Mouse (Mus musculus): ENCODE measurements around the gene Znrf2. TPM values are rescaled to one million over a fixed set of nuclear protein-coding genes. Genes with fewer than 3 reads are reported as not detected.

Znrf2 gene
- total and polyA plus RNA-seq, 2 experiments from 2014 or later, result 5.9 to 45.9 TPM

DNA sequence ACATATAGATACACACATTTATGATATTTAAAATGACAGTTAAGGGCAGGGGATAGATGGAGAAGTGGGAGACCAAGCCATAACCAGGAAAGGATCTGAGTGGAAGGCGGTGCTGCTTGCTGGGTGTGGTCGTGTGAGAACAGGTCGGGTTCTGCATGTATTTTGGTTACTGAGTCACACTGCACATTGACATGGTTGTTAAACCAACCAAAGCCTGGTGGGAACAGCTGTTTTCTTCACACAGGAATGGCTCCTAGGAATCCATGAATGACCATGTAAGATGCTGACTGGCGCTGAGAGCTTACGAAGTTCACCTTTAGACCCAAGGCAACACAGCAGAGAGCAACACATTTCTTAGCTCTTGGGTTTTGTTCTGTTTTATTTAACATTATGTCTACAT is 36.7 kb upstream of the Znrf2 start:
- Histone ChIP-seq H3K4me3 (ENCODE audit: low read length) (no peak overlapping the region), H3K36me3 (ENCODE audit: insufficient read depth, low read length) (no peaks in the 10 kb centered on the region), H3K27me3 (ENCODE audit: insufficient read depth, low read length) (no peaks in the 10 kb centered on the region), H3K4me2 (ENCODE audit: low read depth, low read length) (no peak overlapping the region), H3K9ac (replicated peaks; ENCODE audit: low read length) (no peak overlapping the region), H3K4me1 (ENCODE audit: insufficient read depth, low read length) (no peaks in the 10 kb centered on the region), H3K9me3 (ENCODE audit: low read length) (no peaks in the 10 kb centered on the region), H3K27ac (no peak overlapping the region)
- TF ChIP-seq CTCF (IDR thresholded peaks at IDR 0.05; ENCODE audit: low read depth), result no peak
- no peak for DNase-seq (ENCODE audit: low spot score)
- no peak for ATAC-seq
- 72% methylated on average over 5 of the region's 5 CpGs for WGBS

DNA sequence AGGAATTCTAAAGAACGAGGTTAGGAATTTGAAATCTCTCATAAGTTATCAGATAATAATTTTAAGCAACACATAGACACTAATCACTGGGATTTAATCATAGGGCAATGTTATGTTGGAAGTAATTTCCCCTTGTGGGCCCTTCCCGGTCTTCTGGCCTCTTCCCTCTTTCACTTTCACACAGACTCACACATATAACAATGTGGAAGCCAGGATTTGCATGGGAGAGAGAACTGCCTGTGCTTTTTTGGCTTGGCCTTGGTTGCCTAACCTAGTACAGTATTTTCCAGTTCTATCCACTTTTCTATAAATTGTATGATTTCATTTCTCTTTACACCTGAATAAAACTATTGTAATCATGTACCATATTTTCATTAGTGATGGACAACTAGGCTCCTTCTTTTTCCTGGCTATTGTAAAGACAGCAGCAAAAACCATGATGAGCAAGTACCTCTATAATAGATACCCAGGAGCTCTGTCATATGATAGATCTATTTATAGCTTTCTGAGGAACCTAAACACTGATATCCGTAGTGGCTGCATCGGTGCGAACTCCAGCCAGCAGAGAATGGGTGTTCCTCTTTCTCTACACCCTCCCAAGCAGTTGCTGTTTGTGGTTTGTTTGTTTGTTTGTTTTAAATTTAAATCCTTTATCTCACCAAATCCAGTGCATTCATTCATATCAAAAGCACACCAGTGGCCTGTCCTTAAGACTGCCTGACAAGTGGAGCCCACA is 36.0 kb upstream of the Znrf2 start:
- no peak for DNase-seq (ENCODE audit: low spot score)
- Histone ChIP-seq H3K36me3 (ENCODE audit: insufficient read depth, low read length) (no peaks in the 10 kb centered on the region), H3K9me3 (ENCODE audit: low read length) (no peaks in the 10 kb centered on the region), H3K4me2 (ENCODE audit: low read depth, low read length) (no peak overlapping the region), H3K4me1 (ENCODE audit: insufficient read depth, low read length) (no peaks in the 10 kb centered on the region), H3K4me3 (ENCODE audit: low read length) (no peak overlapping the region), H3K27ac (no peak overlapping the region), H3K27me3 (ENCODE audit: insufficient read depth, low read length) (no peaks in the 10 kb centered on the region), H3K9ac (replicated peaks; ENCODE audit: low read length) (no peak overlapping the region)
- TF ChIP-seq CTCF (IDR thresholded peaks at IDR 0.05; ENCODE audit: low read depth), result no peak
- no peak for ATAC-seq
- whole genome bisulfite sequencing, result 75% methylated on average over 5 of the region's 5 CpGs

GRCm38 (mm10) chr6:54781881-54782280 is 34.8 kb upstream of the Znrf2 start:
- no peak overlapping the region for H3K4me3 ChIP-seq (ENCODE audit: low read length)
- no peak overlapping the region for H3K9ac ChIP-seq (replicated peaks; ENCODE audit: low read length)
- no peak for TF ChIP-seq CTCF (IDR thresholded peaks at IDR 0.05; ENCODE audit: low read depth)
- H3K27ac ChIP-seq, result no peak overlapping the region; the same call in 1 of the 2 replicates
- H3K9me3 ChIP-seq (ENCODE audit: low read length), result no peaks in the 10 kb centered on the region
- WGBS, result 29% methylated on average over 6 of the region's 6 CpGs
- ATAC-seq, result peak; percentile 33; the same call in 1 of the 2 replicates
- no peaks in the 10 kb centered on the region for H3K27me3 ChIP-seq (ENCODE audit: insufficient read depth, low read length)
- H3K4me2 ChIP-seq (ENCODE audit: low read depth, low read length), result no peak overlapping the region
- H3K4me1 ChIP-seq (ENCODE audit: insufficient read depth, low read length), result no peaks in the 10 kb centered on the region
- no peaks in the 10 kb centered on the region for H3K36me3 ChIP-seq (ENCODE audit: insufficient read depth, low read length)
- peak; percentile 23 for DNase-seq (ENCODE audit: low spot score)

DNA sequence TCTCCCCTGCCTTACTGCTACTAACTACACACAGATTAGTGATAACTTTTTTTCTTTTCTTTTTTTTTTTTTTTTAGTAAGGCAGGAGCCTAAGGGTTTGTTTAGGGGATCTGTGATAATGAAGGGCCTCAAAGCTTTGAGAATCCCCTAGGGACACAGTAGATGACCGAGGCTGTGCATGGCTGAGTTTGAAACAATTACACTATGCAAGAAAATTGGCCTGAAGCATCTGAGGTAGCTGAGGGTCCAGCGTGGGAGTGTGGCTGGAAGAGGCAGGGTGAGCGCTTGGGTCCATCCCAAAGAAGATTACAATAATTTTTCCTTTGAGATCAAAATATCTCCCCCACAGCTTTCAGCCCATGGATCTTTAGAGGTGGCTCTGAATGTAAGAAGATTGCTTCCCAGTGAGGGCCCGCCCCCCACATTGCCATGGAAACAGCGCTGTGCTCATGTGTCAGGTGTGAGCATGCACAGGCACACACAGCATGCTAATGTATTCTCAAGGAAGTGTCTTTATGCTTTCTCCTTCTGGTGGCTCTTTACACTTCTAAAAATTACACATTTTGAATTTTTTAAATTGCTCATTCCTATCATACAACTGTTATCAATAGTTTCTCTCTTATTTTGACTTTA is 31.5 kb upstream of the Znrf2 start:
- Histone ChIP-seq H3K27me3 (ENCODE audit: insufficient read depth, low read length) (no peaks in the 10 kb centered on the region), H3K4me1 (ENCODE audit: insufficient read depth, low read length) (no peaks in the 10 kb centered on the region), H3K36me3 (ENCODE audit: insufficient read depth, low read length) (no peaks in the 10 kb centered on the region), H3K27ac (no peak overlapping the region), H3K4me2 (ENCODE audit: low read depth, low read length) (no peak overlapping the region), H3K9me3 (ENCODE audit: low read length) (no peaks in the 10 kb centered on the region), H3K4me3 (ENCODE audit: low read length) (no peak overlapping the region), H3K9ac (replicated peaks; ENCODE audit: low read length) (no peak overlapping the region)
- ATAC-seq (peak; percentile 86), DNase-seq (ENCODE audit: low spot score) (peak; percentile 72)
- TF ChIP-seq CTCF (IDR thresholded peaks at IDR 0.05; ENCODE audit: low read depth), result no peak
- WGBS, result 31% methylated on average over 5 of the region's 5 CpGs

GRCm38 (mm10) chr6:54786766-54787165 is 29.9 kb upstream of the Znrf2 start:
- no peak for DNase-seq (ENCODE audit: low spot score)
- TF ChIP-seq CTCF (IDR thresholded peaks at IDR 0.05; ENCODE audit: low read depth), result no peak
- Histone ChIP-seq H3K4me1 (ENCODE audit: insufficient read depth, low read length) (no peaks in the 10 kb centered on the region), H3K27me3 (ENCODE audit: insufficient read depth, low read length) (no peaks in the 10 kb centered on the region), H3K9ac (replicated peaks; ENCODE audit: low read length) (no peak overlapping the region), H3K4me3 (ENCODE audit: low read length) (no peak overlapping the region), H3K9me3 (ENCODE audit: low read length) (no peaks in the 10 kb centered on the region), H3K4me2 (ENCODE audit: low read depth, low read length) (no peak overlapping the region), H3K36me3 (ENCODE audit: insufficient read depth, low read length) (no peaks in the 10 kb centered on the region), H3K27ac (no peak overlapping the region)
- no peak for ATAC-seq
- 88% methylated on average over 5 of the region's 5 CpGs for WGBS

DNA sequence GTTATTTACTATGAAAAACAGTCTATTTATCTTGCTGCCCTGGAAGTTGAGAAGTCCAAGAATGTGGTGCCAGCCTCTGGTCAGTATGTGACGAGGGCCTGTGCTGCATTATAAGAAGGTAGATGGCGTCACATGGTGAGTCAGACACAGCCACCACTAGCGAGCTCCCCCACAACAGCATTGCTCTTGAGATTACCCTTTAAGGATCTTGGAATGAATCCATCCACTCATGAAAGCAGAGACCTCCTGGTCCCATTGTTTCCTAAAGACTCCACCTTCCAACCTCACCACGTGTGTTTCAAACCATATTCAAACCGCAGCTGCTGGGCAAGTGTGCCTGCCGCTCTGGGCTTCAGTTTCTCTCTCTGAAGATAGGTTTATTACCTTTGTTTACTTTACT is 28.2 kb upstream of the Znrf2 start:
- Histone ChIP-seq H3K9ac (replicated peaks; ENCODE audit: low read length) (no peak overlapping the region), H3K4me1 (ENCODE audit: insufficient read depth, low read length) (no peaks in the 10 kb centered on the region), H3K9me3 (ENCODE audit: low read length) (no peaks in the 10 kb centered on the region), H3K4me2 (ENCODE audit: low read depth, low read length) (no peak overlapping the region), H3K27ac (no peak overlapping the region), H3K36me3 (ENCODE audit: insufficient read depth, low read length) (no peaks in the 10 kb centered on the region), H3K27me3 (ENCODE audit: insufficient read depth, low read length) (no peaks in the 10 kb centered on the region), H3K4me3 (ENCODE audit: low read length) (no peak overlapping the region)
- TF ChIP-seq CTCF (IDR thresholded peaks at IDR 0.05; ENCODE audit: low read depth), result no peak
- DNase-seq (ENCODE audit: low spot score) (no peak), ATAC-seq (no peak)
- 47% methylated on average over 6 of the region's 6 CpGs for WGBS

GRCm38 (mm10) chr6:54789139-54789538 is 27.6 kb upstream of the Znrf2 start:
- TF ChIP-seq CTCF (IDR thresholded peaks at IDR 0.05; ENCODE audit: low read depth), result no peak
- Histone ChIP-seq H3K36me3 (ENCODE audit: insufficient read depth, low read length) (no peaks in the 10 kb centered on the region), H3K27ac (no peak overlapping the region), H3K4me3 (ENCODE audit: low read length) (no peak overlapping the region), H3K9me3 (ENCODE audit: low read length) (no peaks in the 10 kb centered on the region), H3K4me2 (ENCODE audit: low read depth, low read length) (no peak overlapping the region), H3K9ac (replicated peaks; ENCODE audit: low read length) (no peak overlapping the region), H3K27me3 (ENCODE audit: insufficient read depth, low read length) (no peaks in the 10 kb centered on the region), H3K4me1 (ENCODE audit: insufficient read depth, low read length) (no peaks in the 10 kb centered on the region)
- DNase-seq (ENCODE audit: low spot score) (no peak), ATAC-seq (no peak)
- 93% methylated on average over 4 of the region's 4 CpGs for WGBS

Data from hindbrain, postnatal 0 days (tissue).